Mouse (Mus musculus) ovary, postnatal 36 days (tissue): ENCODE measurements around the gene Gm21820.
"Not testable (repeated sequence)": the region's sequence is repeated elsewhere in the genome, so short reads cannot be mapped to it uniquely, and the experiment has no call there.

Experiments
- DNase-seq: peaks from one replicate; pipeline ENCODE4 v3.0.0; 2022; ENCODE audit warnings: low spot score, mixed read lengths

Gm21820 gene

GRCm38 (mm10) chrY:5249341-5249740 is at the start of gene Gm21820:
Gene Gm21820 (minus strand): TSS chrY:5249441.
- not testable (repeated sequence) for DNase-seq
